Mouse (Mus musculus) spleen, postnatal 0 days (tissue): ENCODE results near the gene Kcng1. TPM values are rescaled to one million over a fixed set of nuclear protein-coding genes. Genes with fewer than 3 reads are reported as not detected.

Experiments used
- polyA plus RNA-seq: library from polyadenylated mRNA; unstranded; fragments of >200 nt; fragmentation: Nextera tagmentation; extraction: Ambion mirVana; gene quantifications from 2 replicates; pipeline ENCODE4 v1.2.1, GENCODE M21; 2015

Gene Kcng1
- polyA plus RNA-seq, result 0.08 and 0.19 TPM in 2 replicates

GRCm38 (mm10) chr2:168281582-168281981 is at the start of gene Kcng1:
TSS of gene Kcng1 (minus strand) at chr2:168281736.

DNA sequence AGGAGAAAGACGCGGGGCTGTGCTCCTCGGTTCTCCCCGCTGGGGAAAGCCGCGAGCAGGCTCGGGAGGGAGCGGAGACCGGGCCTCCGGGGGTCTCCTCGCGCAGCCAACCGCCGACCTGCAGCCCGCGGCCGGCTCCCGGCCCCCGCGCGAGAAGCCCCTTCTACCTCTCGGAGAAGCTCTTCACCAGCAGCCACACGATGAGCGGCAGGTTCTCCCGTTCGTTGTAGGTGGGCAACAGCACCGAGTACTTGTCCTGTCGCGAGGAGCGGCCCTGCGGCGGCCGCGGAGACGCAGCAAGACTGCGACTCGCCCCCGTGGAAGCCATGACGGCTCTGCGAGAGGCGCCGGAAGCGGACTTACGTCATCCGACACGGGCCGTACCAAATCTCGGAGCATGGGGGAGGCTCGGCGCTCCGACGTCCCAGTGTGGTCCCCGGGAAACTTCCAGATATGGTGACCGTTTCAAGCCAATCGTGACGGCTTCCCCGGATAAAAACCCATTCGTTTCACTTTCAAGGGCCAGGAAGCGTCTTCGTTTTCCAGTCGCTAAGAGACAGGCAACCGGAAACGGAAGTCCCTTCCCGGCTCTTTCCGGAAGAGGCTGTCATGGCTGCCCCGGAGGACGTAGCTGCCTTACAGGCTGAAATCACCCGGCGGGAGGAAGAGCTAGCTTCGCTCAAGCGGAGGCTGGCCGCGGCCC is 51.4 kb downstream of the Kcng1 start, which contains the start of the genes Gm20716, Dpm1 and Mocs3:
Gene Gm20716 (minus strand): TSS at position 339 of the 703 bp plus-strand sequence.
Gene Dpm1 (minus strand): TSS at position 566 of the 703 bp plus-strand sequence.
Gene Mocs3 (plus strand): TSS at position 597 of the 703 bp plus-strand sequence.

Other genes starting within 250 kb of the Kcng1 start
- gene Pard6b, start 200.7 kb downstream of the Kcng1 start, polyA plus RNA-seq, result 2.1 and 2.5 TPM in 2 replicates
- 2.7 and 3.6 TPM in 2 replicates for gene Adnp, start 74.6 kb downstream of the Kcng1 start, polyA plus RNA-seq
- 9.6 and 11.6 TPM in 2 replicates for gene Gm20716, start 51.4 kb downstream of the Kcng1 start, polyA plus RNA-seq
- 92.6 and 101 TPM in 2 replicates for gene Dpm1, start 51.1 kb downstream of the Kcng1 start, polyA plus RNA-seq
- 4.2 and 4.5 TPM in 2 replicates for gene Mocs3, start 51.1 kb downstream of the Kcng1 start, polyA plus RNA-seq